Mouse (Mus musculus): ENCODE results near the gene Mrgprh.
"Not testable (repeated sequence)": the region's sequence is repeated elsewhere in the genome, so short reads cannot be mapped to it uniquely, and the experiment has no call there.

Gene Mrgprh

GRCm38 (mm10) chr17:12868043-12868442 is 7.8 kb upstream of the Mrgprh start, which contains the start of gene Mas1:
Gene Mas1 (minus strand): TSS chr17:12868143.
- DNase-seq (ENCODE audit: low spot score), result no peak

- peak; percentile 22 for DNase-seq (ENCODE audit: low spot score)
Observed at GRCm38 (mm10) chr17:12868640-12869039, 7.2 kb upstream of the Mrgprh start.

DNA sequence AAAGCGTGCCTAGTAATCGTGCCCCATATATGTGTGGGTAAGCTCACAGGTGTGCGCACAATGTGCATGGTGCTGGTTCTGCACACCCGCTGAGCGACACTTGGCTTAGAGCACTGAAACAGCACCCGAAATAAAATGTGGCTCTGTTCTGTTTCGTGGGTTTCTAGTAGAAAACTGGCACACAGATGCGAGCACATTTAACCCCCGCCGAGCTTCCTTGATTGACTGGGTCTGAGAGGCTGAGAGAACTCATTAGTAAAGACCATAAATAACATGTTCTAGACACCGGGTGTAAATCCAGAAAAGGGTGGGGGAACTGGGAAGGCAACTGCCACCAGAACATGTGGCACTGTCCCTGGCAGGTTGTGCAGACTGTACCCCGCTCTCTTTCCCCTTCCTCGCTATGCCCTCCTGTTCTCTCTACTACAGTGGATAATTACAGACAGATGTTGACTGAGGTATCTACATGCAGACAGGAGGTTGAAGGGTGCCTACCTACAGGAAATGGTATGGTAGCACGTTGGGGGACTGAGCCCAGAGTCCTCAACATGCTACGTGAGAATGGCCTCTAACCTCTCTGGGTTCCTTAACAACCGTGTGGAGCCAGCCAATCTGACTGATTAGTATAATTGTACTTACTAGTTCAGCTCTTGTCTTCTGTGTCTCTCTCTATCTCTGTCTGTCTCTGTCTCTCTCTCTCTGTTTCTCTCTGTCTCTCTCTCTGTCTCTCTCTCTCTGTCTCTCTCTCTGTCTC is 3.4 kb upstream of the Mrgprh start:
- no peak for DNase-seq (ENCODE audit: low spot score)

DNA sequence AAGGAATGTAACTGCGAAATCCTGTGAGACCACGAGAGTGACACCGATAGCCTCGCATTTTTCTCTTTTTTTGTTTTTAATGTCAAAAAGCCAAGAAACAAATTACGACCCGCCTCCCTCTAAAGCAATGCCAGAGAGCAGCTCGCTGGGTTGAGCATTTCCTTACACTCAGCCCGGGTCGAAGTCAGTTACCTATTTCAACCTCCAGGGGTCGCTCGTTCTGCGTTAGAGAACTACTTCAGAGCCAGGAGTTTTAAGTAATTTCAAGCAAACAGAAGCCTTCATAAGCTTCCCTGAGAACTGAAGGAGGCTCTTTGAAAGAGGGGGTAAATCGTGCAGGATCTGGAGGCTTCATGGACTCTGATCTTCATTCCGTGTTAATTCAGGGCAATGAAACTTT is 4.3 kb downstream of the Mrgprh start:
- peak; percentile 94 for DNase-seq (ENCODE audit: low spot score)

- DNase-seq (ENCODE audit: low spot score), result peak; percentile 19
Observed at GRCm38 (mm10) chr17:12881216-12881615, 5.4 kb downstream of the Mrgprh start.

GRCm38 (mm10) chr17:12886620-12887019 is 10.8 kb downstream of the Mrgprh start:
- DNase-seq (ENCODE audit: low spot score), result no peak

GRCm38 (mm10) chr17:12887021-12887775 is 11.4 kb downstream of the Mrgprh start:
- peak; percentile 92 for DNase-seq (ENCODE audit: low spot score)

DNA sequence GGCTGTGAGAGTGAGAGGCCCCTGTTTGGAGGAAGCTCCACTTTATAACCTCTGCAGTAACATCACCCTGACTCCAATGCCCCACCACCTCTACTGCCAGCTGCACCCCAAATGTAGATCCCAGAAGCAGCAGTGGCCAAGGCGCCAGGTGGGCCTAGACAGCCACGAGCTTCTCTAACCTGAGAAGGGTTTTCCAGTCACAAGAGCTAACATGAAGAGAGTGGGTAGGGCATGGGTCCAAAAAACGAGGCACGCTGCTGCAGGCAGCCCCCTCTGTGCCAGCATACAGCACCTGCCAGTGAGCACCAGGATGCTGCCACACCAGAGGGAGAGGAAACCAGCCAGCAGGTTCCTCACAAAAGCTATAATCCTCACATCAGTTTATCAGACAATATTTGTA is 15.2 kb downstream of the Mrgprh start:
- no peak for DNase-seq (ENCODE audit: low spot score)

DNA sequence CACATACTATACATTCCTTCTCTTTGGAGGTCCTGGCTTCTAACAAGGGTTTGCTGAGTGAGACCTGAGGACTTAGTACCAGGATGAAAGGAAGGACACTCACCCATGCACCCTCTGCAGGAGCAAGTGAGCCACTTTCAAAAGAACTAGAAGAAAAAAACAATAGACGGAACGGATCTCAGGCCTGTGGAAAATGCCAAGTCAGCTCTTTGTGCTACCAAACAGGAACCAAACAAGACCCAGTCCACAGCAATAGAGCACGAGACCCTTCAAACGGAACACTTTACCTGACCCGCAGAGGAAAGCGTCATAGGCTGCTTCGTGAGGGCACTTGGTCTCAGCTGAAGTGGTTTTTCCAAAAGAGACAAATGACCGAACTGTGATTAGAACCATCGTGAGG is 16.2 kb downstream of the Mrgprh start:
- no peak for DNase-seq (ENCODE audit: low spot score)

GRCm38 (mm10) chr17:12897674-12898073 is 21.8 kb downstream of the Mrgprh start:
- DNase-seq (ENCODE audit: low spot score), result no peak

DNA sequence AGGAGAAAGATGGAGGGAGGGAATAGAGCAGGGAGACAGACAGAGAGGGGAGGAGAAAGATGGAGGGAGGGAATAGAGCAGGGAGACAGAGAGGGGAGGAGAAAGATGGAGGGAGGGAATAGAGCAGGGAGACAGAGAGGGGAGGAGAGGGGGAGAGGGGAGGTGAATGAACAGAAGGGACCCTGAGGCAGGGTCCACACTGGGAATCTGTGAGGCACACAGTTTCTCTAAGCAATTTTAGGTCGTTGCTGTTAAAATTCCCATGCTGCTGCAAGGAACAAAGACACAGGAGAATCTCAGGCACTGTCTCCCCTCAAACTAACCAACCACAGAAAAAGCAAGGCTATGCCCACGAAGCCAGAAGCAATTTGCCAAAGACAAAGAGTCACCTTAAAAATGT is 22.8 kb downstream of the Mrgprh start:
- not testable (repeated sequence) for DNase-seq (ENCODE audit: low spot score)

- DNase-seq (ENCODE audit: low spot score), result no peak
Observed at GRCm38 (mm10) chr17:12902291-12902690, 26.5 kb downstream of the Mrgprh start.

- no peak for DNase-seq (ENCODE audit: low spot score)
Observed at GRCm38 (mm10) chr17:12903372-12904333, 27.8 kb downstream of the Mrgprh start.

DNA sequence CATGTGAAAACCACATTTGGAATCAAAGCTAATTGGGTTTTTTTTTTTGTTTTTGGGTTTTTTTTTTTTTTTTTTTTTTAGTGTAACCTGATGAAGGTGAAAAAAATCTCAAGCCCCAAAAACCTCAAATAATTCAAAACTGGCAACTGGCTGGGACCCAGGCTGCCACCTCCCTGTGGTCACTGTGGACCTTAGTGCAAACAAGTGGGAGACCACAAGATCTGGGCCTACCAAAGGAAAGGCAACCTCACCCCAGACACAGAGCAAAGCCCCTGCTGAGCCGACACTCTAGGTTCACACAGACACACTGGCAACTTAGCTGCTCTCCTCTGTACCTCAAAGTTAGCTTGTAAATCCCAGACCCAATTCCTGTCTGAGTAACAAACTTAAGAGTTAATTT is 28.5 kb downstream of the Mrgprh start:
- no peak for DNase-seq (ENCODE audit: low spot score)

GRCm38 (mm10) chr17:12905810-12906209 is 30.0 kb downstream of the Mrgprh start:
- DNase-seq (ENCODE audit: low spot score), result no peak

DNA sequence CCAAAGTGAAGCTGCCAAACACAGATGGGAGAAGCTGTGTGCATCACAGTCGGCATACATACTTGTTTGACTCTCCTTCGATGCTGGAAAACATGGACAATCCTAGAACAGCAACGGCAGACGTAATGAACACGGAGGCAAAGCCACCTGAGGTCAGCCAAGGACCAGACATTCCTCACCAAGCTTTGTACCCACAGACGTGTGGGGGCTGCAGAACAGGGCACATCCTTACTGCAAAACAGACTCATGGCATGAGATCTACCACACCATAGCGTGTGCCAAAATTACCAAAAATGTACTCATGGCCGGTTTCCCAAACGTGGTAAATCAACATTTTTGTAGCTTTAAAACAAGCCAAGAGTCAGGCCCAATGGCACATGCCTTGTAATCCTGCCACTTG is 30.6 kb downstream of the Mrgprh start:
- DNase-seq (ENCODE audit: low spot score), result no peak

DNA sequence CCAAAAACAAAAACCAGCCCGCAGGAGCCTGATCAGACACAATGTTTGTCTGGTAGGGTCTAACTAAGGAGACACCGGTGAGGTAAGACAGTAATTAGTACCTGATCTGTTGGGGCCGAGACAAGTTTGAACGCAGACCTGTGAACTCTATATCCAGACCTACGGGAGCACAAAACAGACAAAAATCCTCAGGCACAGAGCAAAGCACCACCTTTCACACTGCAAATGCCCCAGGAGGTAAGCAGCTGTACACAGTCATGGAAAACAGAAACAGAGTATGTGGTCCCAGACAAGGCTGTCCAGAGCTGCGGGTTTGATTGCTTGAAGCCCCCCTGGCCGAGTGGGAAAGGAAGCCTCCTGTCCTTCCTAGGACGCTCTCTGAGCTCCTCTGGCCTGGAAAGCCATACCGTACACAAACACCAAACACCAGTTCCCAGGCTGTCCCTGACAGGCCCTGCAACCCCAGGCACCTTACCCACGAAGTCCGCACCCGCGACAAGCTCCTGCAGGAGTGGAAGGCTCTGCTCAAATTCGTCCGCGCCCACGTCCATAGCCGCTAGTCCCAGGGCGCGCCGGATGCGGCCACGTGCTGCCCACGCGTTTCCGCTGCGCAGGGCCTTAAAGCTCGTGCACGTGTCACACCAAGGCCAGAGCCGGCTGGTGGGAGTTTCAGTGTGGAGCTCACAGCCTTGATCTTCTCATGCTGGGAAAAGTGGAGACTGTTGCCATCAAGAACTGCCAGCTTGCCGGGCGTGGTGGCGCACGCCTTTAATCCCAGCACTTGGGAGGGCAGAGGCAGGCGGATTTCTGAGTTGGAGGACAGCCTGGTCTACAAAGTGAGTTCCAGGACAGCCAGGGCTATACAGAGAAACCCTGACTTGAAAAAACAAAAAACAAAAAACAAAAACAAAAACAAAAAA is 33.8 kb downstream of the Mrgprh start, which contains the start of gene Pnldc1:
Gene Pnldc1 (minus strand): TSS at position 870 of the 920 bp plus-strand sequence.
- DNase-seq (ENCODE audit: low spot score), result no peak

DNA sequence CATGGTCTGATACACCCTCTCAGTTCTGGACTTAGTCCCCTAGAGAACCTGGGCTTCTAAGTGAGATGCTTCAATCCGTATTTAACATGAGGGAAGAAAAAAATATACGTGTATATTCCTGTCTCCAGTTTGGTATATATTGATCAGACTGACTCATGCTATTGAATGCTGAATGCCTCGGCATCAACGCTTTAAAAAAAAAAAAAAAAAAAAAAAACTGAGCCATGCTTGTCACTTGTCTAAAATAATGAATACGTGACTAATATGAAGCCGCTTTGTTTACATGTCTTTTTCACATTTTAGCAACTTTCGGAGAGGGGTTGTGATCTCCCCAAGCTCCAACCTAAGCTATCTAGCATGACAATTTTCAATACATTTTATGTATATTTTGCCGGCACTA is 34.6 kb downstream of the Mrgprh start:
- DNase-seq (ENCODE audit: low spot score), result no peak

- no peak for DNase-seq (ENCODE audit: low spot score)
Observed at GRCm38 (mm10) chr17:12915488-12915880, 39.6 kb downstream of the Mrgprh start, which contains the start of gene Tcp1. Gene Tcp1 (plus strand): TSS chr17:12915701.

DNA sequence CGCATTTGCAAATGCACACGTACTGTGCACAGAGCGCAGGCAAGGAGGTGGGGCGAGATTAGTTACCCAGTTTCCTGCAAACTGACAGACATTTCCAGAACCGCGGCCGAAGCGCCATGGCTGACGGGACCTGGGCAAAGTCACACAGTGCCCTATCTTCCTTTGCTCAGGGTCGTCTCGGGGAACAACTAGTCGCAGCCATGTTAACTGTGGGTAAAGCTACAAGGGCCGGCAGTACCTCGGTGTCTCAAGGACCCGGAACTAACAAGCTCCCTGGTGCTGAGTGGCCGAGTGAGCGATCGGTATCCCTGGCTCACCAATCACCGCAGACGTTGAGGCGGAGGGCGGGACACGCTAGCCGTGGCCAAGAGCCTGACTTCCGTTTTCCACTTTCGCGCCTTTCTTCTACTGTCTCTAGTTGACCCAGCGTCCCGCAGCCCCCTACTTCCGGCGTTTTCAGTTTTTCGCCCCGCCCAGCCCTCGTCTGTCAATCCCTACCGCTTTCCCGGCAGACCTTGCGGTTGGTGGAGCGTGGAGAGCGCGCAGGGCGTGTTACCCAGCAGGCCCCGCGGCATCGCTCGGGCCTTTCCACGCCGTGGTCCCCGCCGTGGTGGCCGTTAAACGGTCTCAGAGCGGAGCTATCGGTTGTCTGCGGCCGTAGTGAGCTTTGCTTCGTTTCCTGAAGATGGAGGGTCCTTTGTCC is 40.2 kb downstream of the Mrgprh start, which contains the start of gene Mrpl18:
Gene Mrpl18 (minus strand): TSS at position 465 of the 703 bp plus-strand sequence.
- peak; percentile 100 for DNase-seq (ENCODE audit: low spot score)

Measured in adipocyte (in vitro differentiated cells).